Mouse (Mus musculus) embryo, embryonic 10.5 days (tissue): ENCODE measurements around the gene Usp43.
A peak's percentile ranks its signal among the peaks of the same experiment; 100 is the strongest.

Source experiments
- DNase-seq: peaks from one replicate; pipeline ENCODE4 v3.0.0-alpha.2; 2015; ENCODE audit warnings: low spot score

Usp43 gene

DNA sequence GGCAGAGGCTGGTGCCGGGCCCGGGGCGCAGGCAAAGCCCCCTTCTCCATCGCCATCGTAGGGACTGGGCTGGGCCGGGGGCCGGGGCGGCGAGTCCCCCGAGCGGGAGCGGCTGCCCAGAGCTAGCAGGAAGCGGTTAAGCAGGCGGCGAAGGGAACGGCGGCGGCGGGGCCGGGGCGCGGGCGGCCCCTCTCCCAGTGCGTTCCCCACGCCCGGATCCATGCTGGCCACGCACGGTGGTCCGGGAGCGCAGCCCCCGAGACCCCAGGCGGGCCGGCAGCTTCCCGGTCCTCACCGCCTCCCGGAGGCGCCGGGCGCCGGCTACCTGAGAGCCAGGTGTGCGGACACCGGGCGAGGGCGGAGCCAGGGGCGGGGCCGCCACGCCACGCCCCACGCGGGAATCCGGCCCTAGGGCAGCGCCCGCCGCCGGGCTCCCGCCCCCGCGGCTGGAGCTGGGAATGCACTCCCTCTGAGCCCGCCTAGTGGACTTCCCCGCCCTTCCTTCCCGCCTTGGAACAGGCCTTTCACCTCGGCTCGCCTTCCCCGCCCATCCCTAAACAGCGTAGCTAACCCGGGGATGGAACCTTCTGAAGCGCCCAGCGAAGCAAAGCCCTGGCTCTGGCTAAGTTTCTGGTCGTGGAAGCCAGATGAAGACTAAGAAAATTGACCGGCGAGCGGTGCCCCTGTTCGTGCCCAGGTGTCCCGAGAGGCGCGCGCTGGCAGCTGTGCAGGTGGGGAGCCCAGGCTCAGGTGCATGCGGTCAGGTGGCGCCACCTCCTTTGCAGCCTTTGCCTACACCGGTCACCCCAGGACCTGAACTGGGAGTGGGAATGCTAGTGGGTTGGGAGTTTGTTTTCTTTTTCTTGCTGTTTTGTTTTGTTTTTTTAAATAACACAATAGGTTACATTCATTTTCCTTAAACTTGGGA lies at the start of gene Usp43:
Usp43 (minus strand) TSS at position 327 of the 928 bp plus-strand sequence.
- DNase-seq, result peak; percentile 76

DNA sequence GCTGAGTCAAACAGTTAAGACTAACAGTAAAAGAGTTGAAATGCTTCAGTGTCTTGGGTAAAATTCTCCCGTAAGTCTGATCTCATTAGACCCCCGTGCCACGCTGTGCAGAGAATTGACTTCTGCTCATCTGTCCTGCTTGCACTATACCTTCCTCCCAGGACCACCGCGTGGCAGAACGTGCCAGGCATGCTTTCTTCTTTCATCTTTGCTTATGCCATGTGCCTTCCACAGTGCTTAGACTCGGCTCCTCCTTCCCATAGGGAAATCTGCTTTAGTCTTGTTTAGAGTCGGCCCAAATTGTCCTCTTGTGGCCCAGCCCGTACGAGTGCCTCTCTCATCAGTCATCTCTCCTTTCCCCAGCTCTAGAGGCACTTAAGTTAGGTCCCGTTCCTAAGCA lies 45.9 kb upstream of the Usp43 start:
- no peak for DNase-seq

DNA sequence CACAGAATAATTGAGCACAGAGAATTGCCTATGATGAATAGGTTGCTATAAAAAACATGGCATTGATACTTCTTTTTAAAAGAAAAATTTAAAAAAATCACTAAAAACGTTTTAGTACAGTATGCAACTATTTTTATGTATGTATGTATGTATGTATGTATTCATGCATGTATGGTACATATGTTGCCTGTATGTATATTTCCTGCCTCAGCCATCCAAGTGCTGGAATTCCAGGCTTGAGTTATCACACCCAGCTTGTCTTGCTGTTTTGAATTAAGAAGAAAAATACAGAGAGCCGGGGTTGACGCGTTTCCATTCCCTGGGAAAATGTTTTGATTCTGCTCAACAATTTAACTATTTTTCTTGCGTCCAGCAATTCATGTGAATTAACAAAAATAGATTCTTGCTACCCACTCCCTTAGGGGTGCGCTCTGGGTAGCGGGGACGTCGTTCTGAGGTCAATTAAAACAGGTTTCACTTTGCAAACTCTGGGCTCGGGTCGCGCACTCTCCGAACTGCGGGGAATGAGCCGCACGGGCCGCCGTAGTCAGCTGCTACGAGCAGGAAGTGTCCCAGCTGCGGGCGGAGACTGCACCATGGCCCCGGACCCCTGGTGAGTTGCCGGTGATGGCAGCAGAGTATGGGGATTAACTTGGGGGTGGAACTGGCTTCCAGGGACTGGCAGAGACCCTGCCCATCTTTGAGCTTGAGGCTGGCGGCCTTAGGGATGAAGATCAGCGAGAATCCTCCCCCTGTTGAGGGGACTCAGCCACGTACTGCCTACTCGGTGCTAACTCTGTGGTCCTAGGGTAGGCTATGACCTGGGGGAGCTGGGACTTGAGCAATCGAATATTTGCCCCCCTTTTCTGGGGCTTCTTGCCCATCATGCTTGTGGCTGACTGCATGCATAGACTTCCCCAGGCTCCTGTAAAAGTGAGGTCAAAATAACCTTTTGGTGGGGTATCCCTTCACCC lies 44.2 kb upstream of the Usp43 start, which contains the start of gene Stx8:
Stx8 (plus strand) TSS at position 289 of the 974 bp plus-strand sequence.
- peak; percentile 88 for DNase-seq

DNA sequence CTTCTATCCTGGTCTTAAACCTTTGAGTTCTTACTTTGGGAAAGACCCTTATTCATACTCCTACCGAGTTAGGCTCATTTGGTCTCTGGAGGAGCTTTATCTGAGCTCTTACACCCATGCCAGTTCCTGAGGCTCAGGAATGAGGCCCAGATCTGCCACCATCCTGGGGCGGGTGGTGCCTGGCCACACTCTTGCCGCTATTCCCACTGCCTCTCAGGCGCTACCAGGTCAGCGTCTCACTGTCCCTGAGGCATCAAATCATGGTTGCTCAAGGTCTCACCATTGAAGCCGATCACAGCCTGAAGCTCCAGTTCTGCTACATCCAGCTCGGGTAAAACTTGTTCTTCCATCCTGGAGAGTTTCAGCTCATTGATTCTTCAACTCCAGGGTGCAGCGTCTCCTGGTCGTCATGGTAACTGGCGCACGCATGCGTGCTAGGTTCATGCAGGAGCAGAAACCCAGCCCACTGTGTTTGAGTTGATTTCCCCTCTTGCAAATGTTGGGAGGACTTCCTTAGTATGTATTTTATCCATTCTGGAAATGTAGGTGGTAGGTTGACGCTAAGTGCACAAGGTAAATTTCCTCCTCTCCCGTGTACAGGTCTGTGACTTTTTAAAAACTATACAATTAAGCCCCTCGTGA lies 43.4 kb upstream of the Usp43 start, which contains the start of gene Cfap52:
Cfap52 (minus strand) TSS at position 410 of the 642 bp plus-strand sequence.
- peak; percentile 91 for DNase-seq

DNA sequence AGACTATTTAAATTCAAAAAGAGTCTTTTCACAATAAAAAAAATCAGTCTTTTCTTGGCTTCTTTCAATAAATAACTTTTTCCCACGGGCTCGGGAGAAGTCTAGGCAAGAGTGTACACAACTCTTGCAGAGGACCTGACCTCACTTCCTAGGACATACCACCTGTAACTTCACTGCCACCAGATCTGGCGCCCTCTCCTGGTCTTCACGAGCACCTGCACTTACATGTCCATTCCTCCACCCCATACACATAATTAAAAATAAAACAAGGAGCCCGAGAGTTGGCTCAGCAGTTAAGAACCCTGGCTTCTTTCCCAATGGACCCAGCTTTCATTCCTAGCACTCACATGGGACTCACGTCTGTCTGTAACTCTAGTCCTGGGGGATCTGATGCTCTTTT lies 42.2 kb upstream of the Usp43 start:
- DNase-seq, result peak; percentile 9

DNA sequence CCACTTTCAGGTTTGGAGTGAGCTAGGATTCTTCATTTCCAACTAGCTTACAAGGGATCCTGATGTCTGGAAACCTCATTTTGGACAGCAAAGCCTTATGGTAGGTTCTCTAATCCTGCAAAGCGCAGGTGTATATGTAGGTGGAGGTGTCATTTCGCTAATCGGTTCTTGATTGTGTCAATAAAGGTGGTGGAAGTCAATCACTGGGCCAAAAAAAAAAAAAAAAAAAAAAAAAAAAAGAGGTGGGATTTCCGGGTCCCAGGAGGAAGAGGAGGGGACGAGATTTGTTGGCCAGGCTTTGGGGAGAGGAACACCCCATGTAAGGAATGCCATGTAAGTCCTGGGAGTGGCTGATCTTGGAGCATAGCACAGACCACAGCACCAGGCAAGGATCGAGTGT lies 32.5 kb upstream of the Usp43 start:
- DNase-seq, result no peak

DNA sequence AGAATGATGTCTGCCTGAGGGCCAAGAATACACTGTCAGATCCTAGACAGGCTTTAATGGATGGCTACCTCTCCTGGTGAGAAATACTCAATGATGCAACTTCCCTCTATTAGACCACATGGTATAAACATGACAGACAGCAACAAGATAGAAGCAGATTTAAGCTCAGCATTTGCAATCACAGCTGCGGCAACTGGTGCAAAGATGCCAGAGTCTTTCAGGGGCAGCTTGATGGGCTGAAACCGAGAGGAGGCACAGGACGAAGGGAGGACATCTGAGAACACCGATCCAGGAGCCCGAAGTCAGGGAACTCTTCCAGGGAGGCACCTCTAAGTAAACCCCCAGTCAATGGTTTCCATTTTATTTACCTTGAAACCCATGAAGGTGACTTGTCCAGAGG lies 31.7 kb upstream of the Usp43 start:
- DNase-seq, result no peak

DNA sequence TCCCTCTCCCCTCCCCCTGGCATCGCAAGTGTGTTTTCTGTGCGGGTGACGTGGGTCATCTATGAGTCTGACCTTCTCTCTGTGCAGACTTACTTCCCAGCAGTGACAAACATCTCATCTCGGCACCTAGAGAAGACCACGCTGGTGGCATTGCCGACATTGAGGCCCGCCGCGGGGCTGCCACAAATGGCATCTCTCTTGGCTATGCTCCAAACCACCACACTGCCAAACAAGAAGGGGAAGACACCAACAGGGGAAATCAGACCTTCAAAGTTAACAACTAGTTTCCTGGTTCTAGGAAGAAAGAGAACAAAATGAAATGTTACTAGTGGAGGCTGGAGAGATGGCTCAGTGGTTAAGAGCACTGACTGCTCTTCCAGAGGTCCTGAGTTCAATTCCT lies 27.5 kb upstream of the Usp43 start:
- DNase-seq, result no peak

DNA sequence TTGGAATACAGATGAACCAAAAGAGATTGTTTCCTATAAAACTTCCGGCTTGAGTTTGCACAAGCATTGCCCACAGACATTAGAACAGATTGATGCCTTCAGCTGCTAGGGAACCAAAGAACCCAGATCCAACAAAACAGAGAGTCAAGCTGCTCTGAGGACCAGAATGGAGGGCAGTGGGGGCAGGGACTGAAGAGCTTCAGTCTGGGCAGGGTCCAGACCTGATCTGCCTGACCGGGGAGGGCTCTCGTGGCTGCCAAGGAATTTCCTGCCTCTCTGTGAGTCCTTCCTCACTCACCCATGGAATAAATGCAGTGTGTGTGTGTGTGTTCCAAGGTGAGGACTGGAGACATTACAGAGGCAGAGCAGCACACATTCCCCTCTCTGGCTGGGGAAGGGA lies 26.3 kb upstream of the Usp43 start:
- no peak for DNase-seq

DNA sequence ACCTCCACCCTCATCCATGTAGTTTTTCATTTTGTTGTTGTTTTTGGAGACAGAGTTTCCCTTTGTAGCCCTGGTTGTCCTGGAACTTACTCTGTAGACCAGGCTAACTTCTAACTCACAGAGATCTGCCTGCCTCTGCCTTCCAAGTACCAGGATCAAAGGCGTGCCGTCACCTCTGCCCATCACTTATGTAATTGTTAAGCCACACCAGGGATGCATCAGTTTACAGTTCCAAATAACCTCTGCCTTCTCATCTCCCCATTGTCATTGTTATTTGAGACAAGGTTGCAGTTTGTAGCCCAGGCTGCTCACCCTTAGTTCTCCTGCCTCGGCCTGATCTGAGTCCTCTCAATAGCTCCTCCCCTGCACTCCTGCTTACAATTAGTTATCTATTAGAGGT lies 10.2 kb upstream of the Usp43 start:
- no peak for DNase-seq

DNA sequence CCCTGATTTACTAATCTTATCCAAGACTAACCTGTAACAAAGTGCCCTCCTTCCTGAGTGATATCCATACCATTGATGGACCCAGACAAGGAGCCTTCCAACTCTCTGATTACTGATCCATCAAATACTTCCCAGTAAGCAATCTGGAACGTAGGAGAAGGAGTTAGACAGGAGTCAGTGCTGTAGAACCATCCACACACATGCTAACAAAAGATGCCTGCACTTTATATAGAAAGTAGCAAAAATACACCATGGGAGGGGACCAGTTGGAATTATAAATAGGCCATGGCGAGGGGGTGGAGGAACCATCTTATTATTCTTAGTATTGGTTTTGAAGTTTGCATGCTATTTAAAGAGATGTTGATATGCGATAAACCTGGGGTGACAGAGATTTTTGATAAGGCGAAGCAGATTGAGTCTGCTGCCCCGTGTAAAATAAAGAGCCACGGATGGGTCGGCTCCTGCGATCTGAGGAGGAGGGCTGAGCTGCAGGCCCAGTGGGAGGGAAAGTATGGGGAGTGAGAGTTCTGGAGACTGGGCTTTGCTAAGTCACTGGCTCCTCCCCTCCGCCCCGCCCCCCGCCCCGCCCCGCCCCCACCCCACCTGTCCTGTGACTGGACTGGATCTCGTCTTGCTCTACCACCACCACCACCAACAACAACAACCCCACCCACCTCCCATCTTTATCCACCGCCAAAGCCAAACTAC lies 4.5 kb upstream of the Usp43 start:
- DNase-seq, result no peak

DNA sequence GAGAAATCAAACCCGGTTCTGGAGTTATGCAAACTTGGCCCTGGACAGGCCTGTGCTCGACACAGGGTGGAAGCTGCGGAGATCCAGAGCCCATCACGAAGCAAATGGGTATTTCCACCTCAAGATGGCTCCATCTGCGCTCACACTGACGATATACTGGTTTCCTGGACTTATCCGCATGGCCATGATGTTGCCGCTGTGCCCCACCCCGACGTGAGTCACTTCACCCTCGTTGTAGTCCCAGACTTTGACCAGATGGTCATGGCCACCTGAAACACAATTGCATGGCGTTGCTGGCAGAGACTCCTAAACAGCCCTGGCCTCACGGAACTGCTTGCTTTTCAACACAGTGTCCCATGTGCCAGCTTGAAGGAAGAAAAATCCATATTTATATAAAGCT lies 3.0 kb upstream of the Usp43 start:
- DNase-seq, result no peak

DNA sequence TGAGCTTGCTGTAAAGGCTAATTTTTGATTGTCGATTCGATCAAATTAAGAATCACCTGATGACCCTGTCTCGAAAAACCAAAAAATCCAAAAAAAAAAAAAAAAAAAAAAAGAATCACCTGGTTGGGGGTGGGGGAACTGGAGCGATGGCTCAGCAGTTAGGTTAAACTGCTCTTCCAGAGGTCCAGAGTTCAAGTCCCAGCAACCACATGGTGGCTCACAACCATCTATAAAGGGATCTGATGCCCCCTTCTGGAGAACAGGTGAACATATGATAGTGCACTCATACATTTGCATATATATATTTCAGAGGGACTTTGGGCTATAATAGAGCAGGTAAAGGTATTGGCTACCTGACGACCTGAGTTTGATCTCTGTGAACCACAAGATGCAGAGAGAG lies 1.8 kb upstream of the Usp43 start:
- no peak for DNase-seq

DNA sequence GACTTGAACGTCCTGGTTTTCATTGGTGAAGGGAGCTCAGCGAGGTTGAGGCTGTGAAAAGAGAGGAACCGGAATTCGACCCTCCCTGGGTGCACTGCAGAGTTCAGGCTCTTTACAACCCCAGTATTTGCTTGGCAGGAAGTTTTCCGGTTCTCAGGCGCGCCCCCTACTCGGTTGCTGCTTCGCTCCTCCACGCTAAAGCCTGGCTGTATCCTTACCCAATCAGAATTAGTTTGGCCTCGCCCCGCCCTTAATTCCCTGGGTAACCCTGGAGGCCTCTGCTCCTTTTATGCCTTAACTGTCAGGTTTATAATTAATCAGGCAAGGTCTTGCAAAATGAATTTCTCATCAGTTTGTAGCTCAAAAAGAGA lies 787 bp upstream of the Usp43 start:
- DNase-seq, result peak; percentile 92

DNA sequence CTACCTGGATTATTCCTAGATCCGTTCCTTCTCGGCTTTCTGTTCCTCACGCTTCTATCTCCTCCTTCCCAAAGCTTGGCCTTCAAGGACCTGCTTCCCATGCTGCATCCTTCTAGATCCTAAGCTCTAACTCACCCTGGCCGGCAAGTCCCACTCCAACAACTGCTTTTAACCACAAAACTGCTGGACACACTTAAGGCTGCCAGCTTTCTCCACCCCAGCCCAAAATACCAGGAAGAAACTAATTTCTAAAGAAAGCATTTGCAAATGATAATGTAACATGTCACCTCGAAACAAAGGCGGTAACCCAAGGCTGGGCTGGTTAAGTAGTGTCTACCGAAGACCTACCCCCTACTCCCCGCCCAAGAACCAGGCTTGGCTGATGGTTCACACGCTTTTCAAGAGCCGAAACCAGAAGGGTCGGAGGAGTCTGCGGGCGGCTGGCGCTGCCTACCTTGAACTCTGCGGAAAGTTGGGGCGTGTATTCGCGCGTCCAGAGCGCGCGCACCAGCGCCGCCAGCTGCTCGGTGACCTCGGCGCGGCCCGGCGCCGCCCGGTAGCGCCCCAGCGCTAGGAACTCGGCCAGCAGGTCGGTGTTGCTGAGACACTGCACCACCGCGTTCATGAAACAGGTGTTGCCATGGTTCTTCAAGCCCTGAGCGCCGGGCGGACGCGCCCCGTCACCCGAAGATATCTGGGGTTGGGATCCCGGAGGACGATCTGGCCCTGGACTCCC lies 694 bp downstream of the Usp43 start:
- peak; percentile 58 for DNase-seq

DNA sequence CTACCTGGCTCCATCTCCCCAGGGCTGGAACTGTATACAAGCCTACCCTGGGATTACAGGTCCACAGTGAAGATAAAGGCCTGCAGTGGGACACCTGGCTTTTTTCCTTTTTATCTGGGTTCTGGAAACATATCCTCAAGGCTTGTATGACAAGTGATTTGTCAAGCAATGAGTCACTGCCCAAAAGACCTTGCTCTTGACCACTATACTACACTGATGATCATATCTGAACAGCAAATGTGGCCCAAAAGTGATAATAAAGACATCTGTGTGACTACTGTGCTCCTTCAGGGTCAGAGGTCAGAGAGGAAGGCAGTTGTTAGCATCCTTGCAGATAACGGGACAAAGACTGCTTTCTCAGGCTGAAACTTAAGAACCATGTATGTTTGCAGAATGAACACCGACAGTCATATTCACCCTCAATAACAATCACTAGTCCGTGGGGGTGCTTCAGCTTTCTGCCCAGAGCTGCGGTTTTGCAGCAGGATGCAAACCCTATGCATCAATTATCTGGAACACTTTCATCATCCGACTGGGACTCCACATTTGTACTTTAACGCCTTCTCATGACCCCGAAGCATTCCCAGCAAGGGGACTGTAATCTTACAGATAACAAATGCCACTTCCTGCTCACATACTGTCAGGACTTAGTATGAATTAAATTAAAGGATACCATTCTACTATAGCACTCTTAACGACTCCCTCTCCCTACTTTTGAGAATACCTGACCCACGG lies 1.6 kb downstream of the Usp43 start:
- DNase-seq, result no peak

DNA sequence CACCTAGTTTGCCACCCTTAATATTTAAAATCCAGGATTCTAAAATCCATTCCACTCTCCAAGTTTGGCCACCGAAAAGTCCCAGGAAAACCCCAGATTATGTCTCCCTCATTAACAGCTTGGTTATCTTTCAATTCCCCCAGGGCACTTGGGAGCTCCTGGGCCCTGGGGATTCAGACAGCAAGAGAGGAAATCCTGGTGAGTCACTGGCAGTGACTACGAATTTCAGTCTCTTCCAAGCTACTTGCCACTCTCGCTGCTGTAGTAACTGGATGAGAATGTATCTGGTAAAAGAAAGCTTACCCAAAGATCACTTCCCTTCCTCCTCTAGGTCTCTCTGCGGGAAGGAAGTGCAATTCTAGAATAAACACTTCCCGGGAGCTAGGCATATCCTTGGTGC lies 2.4 kb downstream of the Usp43 start:
- no peak for DNase-seq

DNA sequence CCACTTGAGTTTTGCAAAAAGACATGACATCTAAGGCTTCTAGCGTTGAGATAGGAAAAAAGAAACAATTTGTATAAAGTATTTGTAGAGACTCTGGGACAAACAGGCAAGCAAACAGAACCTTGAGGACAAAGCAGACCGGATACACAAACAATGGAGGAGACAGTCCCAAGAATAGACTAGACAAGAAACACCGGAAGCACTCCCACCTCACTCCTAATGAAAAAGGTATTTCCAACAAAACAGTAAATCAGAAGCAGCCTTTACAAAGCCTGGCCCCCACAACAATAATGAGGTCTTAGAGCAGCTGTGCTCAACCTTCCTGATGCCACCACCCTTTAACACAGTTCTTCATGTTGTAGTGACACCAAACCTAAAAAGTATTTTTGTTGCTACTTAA lies 4.8 kb downstream of the Usp43 start:
- no peak for DNase-seq

DNA sequence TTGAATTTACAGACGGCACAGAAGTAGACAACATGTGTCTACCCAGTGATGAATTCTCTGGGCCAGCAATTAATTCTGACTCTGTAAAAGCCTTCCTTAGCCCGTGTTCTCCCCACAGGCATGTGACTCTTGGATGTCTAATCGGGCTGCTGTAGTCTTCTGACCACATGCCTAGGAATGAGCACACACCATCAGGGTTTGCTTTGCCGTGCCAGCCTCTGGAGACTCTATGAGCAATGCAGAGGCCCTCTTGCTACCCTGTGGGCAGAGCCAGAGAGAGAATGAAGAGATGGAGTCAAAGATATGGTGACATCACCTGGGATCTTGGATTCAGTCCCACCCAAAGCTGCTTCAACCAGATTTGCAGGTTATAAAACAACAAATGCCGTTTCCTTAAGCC lies 10.9 kb downstream of the Usp43 start:
- no peak for DNase-seq

DNA sequence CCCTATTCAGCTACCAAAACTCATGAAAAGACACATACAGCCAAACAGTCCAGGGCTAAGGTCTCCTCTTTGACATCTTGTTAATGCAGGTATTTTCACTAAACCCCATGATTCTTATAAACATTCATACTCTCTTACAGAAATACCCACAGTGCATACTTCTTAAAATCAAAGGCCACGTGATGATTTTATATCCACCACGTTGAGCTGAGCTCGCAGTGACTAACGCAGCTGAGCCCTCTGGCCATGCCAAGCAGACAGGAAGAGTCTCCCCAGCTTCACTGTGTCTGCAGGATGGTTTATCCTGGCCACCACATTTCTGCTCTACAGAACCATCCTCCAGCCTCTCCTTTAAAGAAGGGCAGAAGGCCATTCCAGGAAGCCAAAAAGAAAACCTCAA lies 18.2 kb downstream of the Usp43 start:
- DNase-seq, result no peak
